Mouse (Mus musculus): ENCODE measurements at regions not wholly inside any gene's neighbourhood (a gene's known extent, or its start where the extent isn't known, plus 50 kb on each side); places are given as distances from the start of the nearest gene placed in this dataset.

DNA sequence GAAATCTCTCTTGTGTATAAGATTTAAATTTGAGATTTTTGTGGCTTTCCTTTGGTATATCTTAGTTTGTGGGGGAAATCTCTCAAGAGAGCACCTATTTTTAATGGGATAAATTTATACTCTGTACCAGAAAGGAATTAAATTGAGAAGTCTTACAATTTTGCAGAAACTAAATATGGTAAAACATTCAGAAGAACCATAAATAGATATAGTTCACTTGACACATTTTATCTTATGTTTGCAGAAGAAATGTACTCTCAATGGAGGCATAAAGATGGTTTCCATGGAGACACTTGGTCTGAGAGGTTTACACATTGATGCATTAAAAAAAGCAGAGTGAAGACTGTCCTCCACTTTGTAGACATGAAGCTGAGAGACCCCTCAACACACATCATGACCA is 86.9 kb downstream of the Ndufa10 start:
- ATAC-seq (replicated peaks; ENCODE audit: low FRiP score, low read depth), result no peak
- Histone ChIP-seq H3K9me3 (replicated peaks; ENCODE audit: low read length) (no peaks in the 10 kb centered on the region), H3K36me3 (ENCODE audit: insufficient read depth, low read length) (no peaks in the 10 kb centered on the region), H3K9ac (ENCODE audit: low read depth, low read length) (no peak overlapping the region), H3K4me3 (replicated peaks; ENCODE audit: low read depth, low read length) (no peak overlapping the region), H3K4me2 (ENCODE audit: low read length) (no peak overlapping the region), H3K27ac (no peak overlapping the region), H3K4me1 (replicated peaks; ENCODE audit: insufficient read depth, low read length) (no peaks in the 10 kb centered on the region), H3K27me3 (ENCODE audit: insufficient read depth, low read length) (no peaks in the 10 kb centered on the region)
- no peak for DNase-seq (ENCODE audit: low spot score)
- no peak for TF ChIP-seq CTCF (IDR thresholded peaks at IDR 0.05; ENCODE audit: low read depth)

DNA sequence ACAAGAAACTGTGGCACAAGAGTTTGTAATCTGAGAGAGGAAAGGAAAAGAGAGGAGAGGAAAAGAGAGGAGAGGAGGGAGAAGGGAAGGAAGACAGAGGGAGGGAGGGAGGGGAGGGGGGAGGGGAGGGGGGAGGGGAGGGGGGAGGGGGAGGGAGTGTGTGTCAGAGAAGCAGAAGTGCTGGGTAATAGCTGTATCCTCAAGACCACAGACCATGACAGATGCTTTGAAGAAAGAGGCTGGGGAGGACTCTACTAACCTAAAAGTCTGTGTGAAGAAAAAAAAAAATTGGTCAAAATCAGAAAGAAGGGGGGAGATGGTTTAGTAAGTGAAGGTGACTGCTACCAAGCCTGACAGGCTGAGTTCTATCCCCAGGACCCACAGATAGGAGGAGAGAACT is 88.7 kb downstream of the Ndufa10 start:
- Histone ChIP-seq H3K4me2 (ENCODE audit: low read length) (no peak overlapping the region), H3K9me3 (replicated peaks; ENCODE audit: low read length) (no peaks in the 10 kb centered on the region), H3K4me1 (replicated peaks; ENCODE audit: insufficient read depth, low read length) (no peaks in the 10 kb centered on the region), H3K27ac (no peak overlapping the region), H3K4me3 (replicated peaks; ENCODE audit: low read depth, low read length) (no peak overlapping the region), H3K27me3 (ENCODE audit: insufficient read depth, low read length) (no peaks in the 10 kb centered on the region), H3K36me3 (ENCODE audit: insufficient read depth, low read length) (no peaks in the 10 kb centered on the region), H3K9ac (ENCODE audit: low read depth, low read length) (no peak overlapping the region)
- TF ChIP-seq CTCF (IDR thresholded peaks at IDR 0.05; ENCODE audit: low read depth), result no peak
- DNase-seq (ENCODE audit: low spot score), result no peak
- no peak for ATAC-seq (replicated peaks; ENCODE audit: low FRiP score, low read depth)

DNA sequence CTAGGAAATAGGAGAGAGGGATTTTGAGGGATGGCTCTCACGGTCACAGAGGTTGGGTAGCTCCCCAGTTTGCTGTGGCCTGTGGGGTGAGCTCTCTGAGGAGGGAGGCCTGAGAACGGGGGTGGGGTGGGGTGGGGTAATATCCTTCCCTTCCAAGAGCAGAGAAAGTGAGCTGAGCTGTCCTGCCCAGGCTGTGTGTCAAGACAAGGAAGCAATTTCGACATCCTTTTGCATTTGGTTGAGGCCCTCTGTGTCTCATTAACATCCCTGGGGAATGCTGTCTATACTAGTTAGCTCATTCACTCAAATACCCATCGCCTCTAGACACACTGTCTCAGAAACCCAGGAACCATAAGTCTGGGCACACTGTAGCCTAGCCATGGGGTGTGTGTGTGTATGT is 89.9 kb downstream of the Ndufa10 start:
- ATAC-seq (replicated peaks; ENCODE audit: low FRiP score, low read depth) (no peak), DNase-seq (ENCODE audit: low spot score) (no peak)
- no peaks in the 10 kb centered on the region for H3K27me3 ChIP-seq (ENCODE audit: insufficient read depth, low read length)
- H3K36me3 ChIP-seq (ENCODE audit: insufficient read depth, low read length), result no peaks in the 10 kb centered on the region
- H3K9ac ChIP-seq (ENCODE audit: low read depth, low read length), result no peak overlapping the region
- no peaks in the 10 kb centered on the region for H3K4me1 ChIP-seq (replicated peaks; ENCODE audit: insufficient read depth, low read length)
- TF ChIP-seq CTCF (IDR thresholded peaks at IDR 0.05; ENCODE audit: low read depth), result no peak
- WGBS, result 69% methylated on average over 4 of the region's 4 CpGs
- H3K4me3 ChIP-seq (replicated peaks; ENCODE audit: low read depth, low read length), result no peak overlapping the region
- H3K9me3 ChIP-seq (replicated peaks; ENCODE audit: low read length), result no peaks in the 10 kb centered on the region
- H3K27ac ChIP-seq, result no peak overlapping the region
- H3K4me2 ChIP-seq (ENCODE audit: low read length), result no peak overlapping the region

DNA sequence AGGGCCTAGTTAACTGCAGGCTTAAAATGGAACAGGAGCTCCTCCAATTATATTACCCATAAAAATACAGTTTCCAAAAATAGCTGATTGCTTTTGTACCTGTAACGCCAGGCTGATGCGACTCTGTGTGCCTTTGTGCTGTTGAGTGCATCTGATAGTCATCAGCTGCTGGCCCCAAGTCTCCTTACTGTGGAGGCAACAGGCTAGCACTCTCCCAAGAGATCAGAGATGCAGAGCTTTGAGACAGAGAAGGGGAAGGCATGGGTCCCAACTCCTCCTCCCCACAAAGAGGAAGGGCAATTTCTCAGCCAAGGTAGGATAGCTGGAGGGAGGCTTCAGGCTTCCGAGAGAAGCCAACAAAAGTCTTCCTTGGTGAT is 94.2 kb downstream of the Ndufa10 start:
- no peak for TF ChIP-seq CTCF (IDR thresholded peaks at IDR 0.05; ENCODE audit: low read depth)
- WGBS, result 49% methylated on average over 3 of the region's 3 CpGs
- no peak for ATAC-seq (replicated peaks; ENCODE audit: low FRiP score, low read depth)

DNA sequence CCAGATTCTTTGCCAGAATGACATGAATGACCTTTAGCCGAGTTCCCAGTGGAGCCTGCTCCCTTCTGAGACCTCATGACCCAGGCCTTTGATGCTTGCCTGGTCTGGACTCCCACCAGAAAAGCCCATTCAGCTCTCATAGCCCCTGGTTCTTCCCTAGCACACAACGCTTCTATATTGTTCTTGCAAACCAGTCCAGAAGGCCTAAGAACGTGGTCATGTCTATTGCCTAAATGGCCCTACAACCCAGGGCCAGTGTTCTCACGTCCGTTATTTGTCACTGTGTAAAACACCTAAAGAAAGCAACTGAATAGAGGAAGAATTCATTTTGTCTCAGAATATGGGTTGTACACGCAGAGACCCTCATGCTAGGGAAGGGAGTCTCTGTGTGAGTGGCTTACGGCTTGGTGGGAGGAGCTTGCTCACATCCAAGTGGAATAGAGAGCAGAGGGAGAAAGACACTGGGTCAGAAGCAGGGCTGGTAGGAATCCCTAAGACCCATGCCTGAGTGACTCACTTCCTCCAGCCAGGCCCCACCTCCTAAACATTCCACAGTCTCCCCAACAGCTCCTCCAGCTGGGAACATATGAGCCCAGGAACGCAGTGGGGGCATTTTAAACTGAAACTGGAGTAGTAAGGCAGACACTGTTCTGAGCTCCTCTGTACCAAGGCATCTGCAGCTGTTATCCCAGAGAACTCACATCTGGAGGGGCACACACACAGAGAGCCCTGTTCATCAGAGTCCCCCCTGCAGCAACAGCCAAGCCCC is 94.7 kb downstream of the Ndufa10 start:
- H3K27me3 ChIP-seq (ENCODE audit: insufficient read depth, low read length), result no peaks in the 10 kb centered on the region
- 0 out of 2 replicates have a peak overlapping the region, but pooled peaks have one; percentile 51 for H3K27ac ChIP-seq
- no peak overlapping the region for H3K4me2 ChIP-seq (ENCODE audit: low read length)
- H3K36me3 ChIP-seq (ENCODE audit: insufficient read depth, low read length), result no peaks in the 10 kb centered on the region
- 0 out of 2 replicates have a peak, but pooled peaks cover 7% of the 10 kb centered on the region for H3K4me1 ChIP-seq (replicated peaks; ENCODE audit: insufficient read depth, low read length)
- H3K4me3 ChIP-seq (replicated peaks; ENCODE audit: low read depth, low read length), result no peak overlapping the region
- DNase-seq (ENCODE audit: low spot score), result peak; percentile 91
- peak; percentile 80 for ATAC-seq (replicated peaks; ENCODE audit: low FRiP score, low read depth)
- 50% methylated on average over 8 of the region's 8 CpGs for WGBS
- TF ChIP-seq CTCF (IDR thresholded peaks at IDR 0.05; ENCODE audit: low read depth), result 0 out of 2 replicates have a peak, but pooled peaks have one; percentile 29
- no peak overlapping the region for H3K9ac ChIP-seq (ENCODE audit: low read depth, low read length)
- no peaks in the 10 kb centered on the region for H3K9me3 ChIP-seq (replicated peaks; ENCODE audit: low read length)

More for the DNA sequence above, 94.2 kb downstream of the Ndufa10 start:
- peak overlapping the region; percentile 51; the same call in 1 of the 2 replicates for H3K27ac ChIP-seq
- H3K27me3 ChIP-seq (ENCODE audit: insufficient read depth, low read length), result no peaks in the 10 kb centered on the region
- H3K36me3 ChIP-seq (ENCODE audit: insufficient read depth, low read length), result no peaks in the 10 kb centered on the region
- no peaks in the 10 kb centered on the region for H3K9me3 ChIP-seq (replicated peaks; ENCODE audit: low read length)
- H3K4me3 ChIP-seq (replicated peaks; ENCODE audit: low read depth, low read length), result no peak overlapping the region
- no peak overlapping the region for H3K4me2 ChIP-seq (ENCODE audit: low read length)
- H3K4me1 ChIP-seq (replicated peaks; ENCODE audit: insufficient read depth, low read length), result 0 out of 2 replicates have a peak, but pooled peaks cover 7% of the 10 kb centered on the region
- H3K9ac ChIP-seq (ENCODE audit: low read depth, low read length), result no peak overlapping the region
- no peak for DNase-seq (ENCODE audit: low spot score)

DNA sequence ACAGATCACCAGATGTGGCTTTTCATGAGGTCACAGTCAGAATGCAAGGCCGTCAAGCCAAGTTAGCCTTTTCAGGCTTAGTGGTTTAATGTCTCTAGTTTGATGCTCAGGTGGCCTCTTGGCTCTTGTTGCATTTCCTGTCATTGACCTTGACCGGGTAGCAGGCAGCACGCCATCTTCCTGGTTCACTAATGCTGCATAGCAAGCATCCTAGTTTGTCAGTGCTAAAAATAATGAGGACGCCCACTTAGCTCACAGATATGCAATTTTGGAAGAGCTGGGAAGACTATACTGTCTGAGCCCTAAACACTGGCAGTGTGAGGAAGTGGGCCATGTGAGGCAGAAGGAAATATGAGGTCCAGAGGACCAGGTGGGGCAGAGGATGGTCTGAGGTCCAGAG is 97.2 kb downstream of the Ndufa10 start:
- DNase-seq (ENCODE audit: low spot score) (no peak), ATAC-seq (replicated peaks; ENCODE audit: low FRiP score, low read depth) (no peak)
- no peak overlapping the region for H3K9ac ChIP-seq (ENCODE audit: low read depth, low read length)
- no peak overlapping the region for H3K27ac ChIP-seq
- H3K4me1 ChIP-seq (replicated peaks; ENCODE audit: insufficient read depth, low read length), result peaks cover 7% of the 10 kb centered on the region; the same call in 1 of the 2 replicates
- no peak overlapping the region for H3K4me2 ChIP-seq (ENCODE audit: low read length)
- WGBS, result 25% methylated on average over 4 of the region's 4 CpGs
- H3K27me3 ChIP-seq (ENCODE audit: insufficient read depth, low read length), result no peaks in the 10 kb centered on the region
- H3K9me3 ChIP-seq (replicated peaks; ENCODE audit: low read length), result no peaks in the 10 kb centered on the region
- TF ChIP-seq CTCF (IDR thresholded peaks at IDR 0.05; ENCODE audit: low read depth), result no peak
- no peaks in the 10 kb centered on the region for H3K36me3 ChIP-seq (ENCODE audit: insufficient read depth, low read length)
- no peak overlapping the region for H3K4me3 ChIP-seq (replicated peaks; ENCODE audit: low read depth, low read length)

Measured in kidney, postnatal 0 days (tissue).